Mouse (Mus musculus): ENCODE measurements around the gene AB124611.

DNA sequence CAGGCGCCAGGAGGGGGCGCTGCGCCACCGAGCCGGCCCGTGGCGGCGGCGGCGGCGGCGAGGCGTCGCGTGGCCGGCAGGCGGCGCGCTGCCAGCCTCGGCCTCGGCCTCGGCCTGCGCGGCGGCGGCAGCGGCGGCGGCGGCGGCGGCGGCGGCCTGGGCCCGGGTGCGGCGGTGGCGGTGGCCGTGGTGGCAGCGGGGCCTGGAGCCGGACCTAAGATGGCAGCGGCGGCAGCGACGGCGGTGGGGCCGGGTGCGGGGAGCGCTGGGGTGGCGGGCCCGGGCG is 20.8 kb downstream of the AB124611 start, which contains the start of gene Carm1:
- no peak for TF ChIP-seq CTCF (conservative IDR thresholded peaks at IDR 0.05; ENCODE audit: low read length)
- TF ChIP-seq POU5F1 (IDR thresholded peaks at IDR 0.05; ENCODE audit: borderline replicate concordance, low read length): no peak

Measured in E14TG2a.4 (cell line).